Mouse (Mus musculus): ENCODE results near the gene Taf6l. TPM values are rescaled to one million over a fixed set of nuclear protein-coding genes. Genes with fewer than 3 reads are reported as not detected.

Taf6l gene
- polyA plus RNA-seq, 1 experiment from 2014 or later: 25.9 TPM

- peak within 1 kb of the TSS; percentile 99 for H3K27ac ChIP-seq (ENCODE audit: low read depth, low read length)
- H3K4me2 ChIP-seq: peak within 1 kb of the TSS; percentile 91
- under 1% methylated on average over 68 of the region's 68 CpGs for WGBS
- H3K36me3 ChIP-seq (ENCODE audit: control insufficient read depth, insufficient read depth, low read length): peaks cover 16% of the 10 kb centered on the region
- H3K4me1 ChIP-seq (replicated peaks; ENCODE audit: control insufficient read depth, insufficient read depth, low read length): peaks cover 39% of the 10 kb centered on the region
- peak; percentile 98 for DNase-seq (ENCODE audit: low spot score)
- peak within 1 kb of the TSS; percentile 80 for H3K4me3 ChIP-seq (ENCODE audit: low read depth, low read length)
- H3K9me3 ChIP-seq (ENCODE audit: control insufficient read depth, low read length): no peaks in the 10 kb centered on the region
- peak; percentile 85 for ATAC-seq (replicated peaks; ENCODE audit: low FRiP score)
- peak within 1 kb of the TSS; percentile 95 for H3K9ac ChIP-seq (ENCODE audit: low read depth, low read length)
- H3K27me3 ChIP-seq (replicated peaks; ENCODE audit: control insufficient read depth, insufficient read depth, low read length): no peaks in the 10 kb centered on the region
These were observed 12.0 kb downstream of the Taf6l start, which contains the start of gene Tmem179b for GRCm38 (mm10) chr19:8774086-8774835. Tmem179b (minus strand) TSS chr19:8774467.

- H3K27ac ChIP-seq (ENCODE audit: low read depth, low read length): peak overlapping the region; percentile 99
- no peak for DNase-seq (ENCODE audit: low spot score)
- H3K36me3 ChIP-seq (ENCODE audit: control insufficient read depth, insufficient read depth, low read length): peaks cover 21% of the 10 kb centered on the region
- peak overlapping the region; percentile 95 for H3K9ac ChIP-seq (ENCODE audit: low read depth, low read length)
- no peaks in the 10 kb centered on the region for H3K27me3 ChIP-seq (replicated peaks; ENCODE audit: control insufficient read depth, insufficient read depth, low read length)
- no peaks in the 10 kb centered on the region for H3K9me3 ChIP-seq (ENCODE audit: control insufficient read depth, low read length)
- peaks cover 39% of the 10 kb centered on the region for H3K4me1 ChIP-seq (replicated peaks; ENCODE audit: control insufficient read depth, insufficient read depth, low read length)
- ATAC-seq (replicated peaks; ENCODE audit: low FRiP score): no peak
- H3K4me3 ChIP-seq (ENCODE audit: low read depth, low read length): peak overlapping the region; percentile 80
- H3K4me2 ChIP-seq: peak overlapping the region; percentile 91
- WGBS: 38% methylated on average over 6 of the region's 6 CpGs
These were observed 12.8 kb downstream of the Taf6l start for GRCm38 (mm10) chr19:8773409-8773808.

- peak overlapping the region; percentile 80 for H3K4me3 ChIP-seq (ENCODE audit: low read depth, low read length)
- peak overlapping the region; percentile 99 for H3K27ac ChIP-seq (ENCODE audit: low read depth, low read length)
- peak overlapping the region; percentile 95 for H3K9ac ChIP-seq (ENCODE audit: low read depth, low read length)
- H3K4me1 ChIP-seq (replicated peaks; ENCODE audit: control insufficient read depth, insufficient read depth, low read length): peaks cover 39% of the 10 kb centered on the region
- no peak for DNase-seq (ENCODE audit: low spot score)
- peak overlapping the region; percentile 91 for H3K4me2 ChIP-seq
- peaks cover 23% of the 10 kb centered on the region for H3K36me3 ChIP-seq (ENCODE audit: control insufficient read depth, insufficient read depth, low read length)
- H3K27me3 ChIP-seq (replicated peaks; ENCODE audit: control insufficient read depth, insufficient read depth, low read length): no peaks in the 10 kb centered on the region
- ATAC-seq (replicated peaks; ENCODE audit: low FRiP score): peak; percentile 63
- H3K9me3 ChIP-seq (ENCODE audit: control insufficient read depth, low read length): no peaks in the 10 kb centered on the region
- WGBS: 42% methylated on average over 5 of the region's 5 CpGs
These were observed 13.2 kb downstream of the Taf6l start for GRCm38 (mm10) chr19:8772996-8773395.

GRCm38 (mm10) chr19:8770567-8771270 is 15.5 kb downstream of the Taf6l start, which contains the start of gene Tmem223:
Tmem223 (plus strand) TSS chr19:8770996.
- 18% methylated on average over 29 of the region's 29 CpGs for WGBS
- H3K27ac ChIP-seq (ENCODE audit: low read depth, low read length): peak within 1 kb of the TSS; percentile 76

GRCm38 (mm10) chr19:8765562-8765961 is 20.7 kb downstream of the Taf6l start:
- ATAC-seq (replicated peaks; ENCODE audit: low FRiP score) (no peak), DNase-seq (ENCODE audit: low spot score) (no peak)
- Histone ChIP-seq H3K36me3 (ENCODE audit: control insufficient read depth, insufficient read depth, low read length) (peaks cover 68% of the 10 kb centered on the region), H3K9me3 (ENCODE audit: control insufficient read depth, low read length) (no peaks in the 10 kb centered on the region; the same call in 1 of the 2 replicates), H3K9ac (ENCODE audit: low read depth, low read length) (no peak overlapping the region), H3K4me3 (ENCODE audit: low read depth, low read length) (no peak overlapping the region), H3K4me2 (no peak overlapping the region), H3K4me1 (replicated peaks; ENCODE audit: control insufficient read depth, insufficient read depth, low read length) (peaks cover 5% of the 10 kb centered on the region), H3K27ac (ENCODE audit: low read depth, low read length) (no peak overlapping the region), H3K27me3 (replicated peaks; ENCODE audit: control insufficient read depth, insufficient read depth, low read length) (no peaks in the 10 kb centered on the region)
- 93% methylated on average over 9 of the region's 9 CpGs for WGBS

More at GRCm38 (mm10) chr19:8770567-8771270, 15.5 kb downstream of the Taf6l start, which contains the start of gene Tmem223:
- peak; percentile 81 for DNase-seq (ENCODE audit: low spot score)
- no peaks in the 10 kb centered on the region for H3K9me3 ChIP-seq (ENCODE audit: control insufficient read depth, low read length)
- peak within 1 kb of the TSS; percentile 91 for H3K4me3 ChIP-seq (ENCODE audit: low read depth, low read length)
- peaks cover 33% of the 10 kb centered on the region for H3K4me1 ChIP-seq (replicated peaks; ENCODE audit: control insufficient read depth, insufficient read depth, low read length)
- ATAC-seq (replicated peaks; ENCODE audit: low FRiP score): peak; percentile 40
- peak within 1 kb of the TSS; percentile 83 for H3K4me2 ChIP-seq
- peaks cover 46% of the 10 kb centered on the region for H3K36me3 ChIP-seq (ENCODE audit: control insufficient read depth, insufficient read depth, low read length)
- H3K9ac ChIP-seq (ENCODE audit: low read depth, low read length): peak within 1 kb of the TSS; percentile 97
- no peaks in the 10 kb centered on the region for H3K27me3 ChIP-seq (replicated peaks; ENCODE audit: control insufficient read depth, insufficient read depth, low read length)

- 84% methylated on average over 4 of the region's 4 CpGs for WGBS
- no peak for ATAC-seq (replicated peaks; ENCODE audit: low FRiP score)
These were observed 22.9 kb downstream of the Taf6l start for GRCm38 (mm10) chr19:8763276-8763675.

GRCm38 (mm10) chr19:8760757-8761156 is 25.5 kb downstream of the Taf6l start:
- Histone ChIP-seq H3K9me3 (ENCODE audit: control insufficient read depth, low read length) (no peaks in the 10 kb centered on the region; the same call in 1 of the 2 replicates), H3K36me3 (ENCODE audit: control insufficient read depth, insufficient read depth, low read length) (peaks cover 33% of the 10 kb centered on the region), H3K27ac (ENCODE audit: low read depth, low read length) (no peak overlapping the region), H3K27me3 (replicated peaks; ENCODE audit: control insufficient read depth, insufficient read depth, low read length) (no peaks in the 10 kb centered on the region), H3K4me3 (ENCODE audit: low read depth, low read length) (no peak overlapping the region), H3K4me2 (no peak overlapping the region), H3K9ac (ENCODE audit: low read depth, low read length) (no peak overlapping the region), H3K4me1 (replicated peaks; ENCODE audit: control insufficient read depth, insufficient read depth, low read length) (peaks cover 12% of the 10 kb centered on the region)
- ATAC-seq (replicated peaks; ENCODE audit: low FRiP score): no peak
- 88% methylated on average over 2 of the region's 2 CpGs for WGBS
- DNase-seq (ENCODE audit: low spot score): no peak

More at GRCm38 (mm10) chr19:8763276-8763675, 22.9 kb downstream of the Taf6l start:
- H3K4me2 ChIP-seq: no peak overlapping the region
- DNase-seq (ENCODE audit: low spot score): no peak
- peaks cover 56% of the 10 kb centered on the region for H3K36me3 ChIP-seq (ENCODE audit: control insufficient read depth, insufficient read depth, low read length)
- H3K27me3 ChIP-seq (replicated peaks; ENCODE audit: control insufficient read depth, insufficient read depth, low read length): no peaks in the 10 kb centered on the region
- no peak overlapping the region for H3K4me3 ChIP-seq (ENCODE audit: low read depth, low read length)
- H3K4me1 ChIP-seq (replicated peaks; ENCODE audit: control insufficient read depth, insufficient read depth, low read length): peaks cover 10% of the 10 kb centered on the region
- no peaks in the 10 kb centered on the region; the same call in 1 of the 2 replicates for H3K9me3 ChIP-seq (ENCODE audit: control insufficient read depth, low read length)
- H3K9ac ChIP-seq (ENCODE audit: low read depth, low read length): no peak overlapping the region
- H3K27ac ChIP-seq (ENCODE audit: low read depth, low read length): no peak overlapping the region

GRCm38 (mm10) chr19:8758899-8759298 is 27.3 kb downstream of the Taf6l start:
- Histone ChIP-seq H3K4me3 (ENCODE audit: low read depth, low read length) (peak overlapping the region; percentile 89), H3K4me1 (replicated peaks; ENCODE audit: control insufficient read depth, insufficient read depth, low read length) (peaks cover 18% of the 10 kb centered on the region), H3K27ac (ENCODE audit: low read depth, low read length) (peak overlapping the region; percentile 53), H3K9ac (ENCODE audit: low read depth, low read length) (peak overlapping the region; percentile 64), H3K36me3 (ENCODE audit: control insufficient read depth, insufficient read depth, low read length) (peaks cover 23% of the 10 kb centered on the region), H3K27me3 (replicated peaks; ENCODE audit: control insufficient read depth, insufficient read depth, low read length) (no peaks in the 10 kb centered on the region), H3K9me3 (ENCODE audit: control insufficient read depth, low read length) (no peaks in the 10 kb centered on the region), H3K4me2 (peak overlapping the region; percentile 85)
- 46% methylated on average over 2 of the region's 2 CpGs for WGBS
- no peak for ATAC-seq (replicated peaks; ENCODE audit: low FRiP score)
- DNase-seq (ENCODE audit: low spot score): no peak
